Mouse (Mus musculus) testis, adult 2 months (tissue): ENCODE measurements around the gene Tmc6. TPM values are rescaled to one million over a fixed set of nuclear protein-coding genes. Genes with fewer than 3 reads are reported as not detected.

Source experiments
- H3K27ac ChIP-seq: fragments of 200-500 bp; 2 replicates; pipeline ENCODE4 v1.5.1; 2012; ENCODE audit warnings: low read depth, low read length; ENCODE audit not compliant: control insufficient read depth, insufficient read depth
- H3K27me3 ChIP-seq: fragments of 200-500 bp; 2 replicates; pipeline ENCODE4 v1.6.1; 2012; ENCODE audit warnings: mild to moderate bottlenecking, low read length, moderate library complexity; ENCODE audit not compliant: control insufficient read depth, insufficient read depth
- H3K36me3 ChIP-seq: fragments of 200-500 bp; 2 replicates; pipeline ENCODE4 v1.6.1; 2012; ENCODE audit warnings: mild to moderate bottlenecking, low read length; ENCODE audit not compliant: control insufficient read depth, insufficient read depth
- H3K4me1 ChIP-seq: fragments of 200-500 bp; 2 replicates; pipeline ENCODE4 v1.6.1; 2012; ENCODE audit warnings: low read length; ENCODE audit not compliant: control insufficient read depth, insufficient read depth
- H3K4me3 ChIP-seq: fragments of 200-500 bp; 2 replicates; pipeline ENCODE4 v1.5.1; 2012; ENCODE audit warnings: low read depth, mild to moderate bottlenecking, low read length, moderate library complexity, mixed read lengths; ENCODE audit not compliant: control insufficient read depth
- CTCF ChIP-seq: fragments of 200-500 bp; IDR thresholded peaks from 2 replicates; pipeline ENCODE4 v1.5.1; 2012; ENCODE audit warnings: low read depth, mild to moderate bottlenecking, inconsistent platforms, low read length, moderate library complexity; ENCODE audit not compliant: control insufficient read depth, insufficient read depth, insufficient replicate concordance
- POLR2A ChIP-seq: fragments of 200-500 bp; IDR thresholded peaks from 2 replicates; pipeline ENCODE4 v1.6.1; 2012; ENCODE audit warnings: low read depth, mild to moderate bottlenecking, inconsistent platforms, low read length, moderate library complexity; ENCODE audit not compliant: control insufficient read depth
- polyA plus RNA-seq: library from polyadenylated mRNA; depleted of rRNA; stranded (reverse); fragments of >200 nt; gene quantifications from 2 replicates; pipeline ENCODE4 v1.2.3, GENCODE M21; 2012

Tmc6 gene
- polyA plus RNA-seq, 1 experiment = 9.7 TPM

DNA sequence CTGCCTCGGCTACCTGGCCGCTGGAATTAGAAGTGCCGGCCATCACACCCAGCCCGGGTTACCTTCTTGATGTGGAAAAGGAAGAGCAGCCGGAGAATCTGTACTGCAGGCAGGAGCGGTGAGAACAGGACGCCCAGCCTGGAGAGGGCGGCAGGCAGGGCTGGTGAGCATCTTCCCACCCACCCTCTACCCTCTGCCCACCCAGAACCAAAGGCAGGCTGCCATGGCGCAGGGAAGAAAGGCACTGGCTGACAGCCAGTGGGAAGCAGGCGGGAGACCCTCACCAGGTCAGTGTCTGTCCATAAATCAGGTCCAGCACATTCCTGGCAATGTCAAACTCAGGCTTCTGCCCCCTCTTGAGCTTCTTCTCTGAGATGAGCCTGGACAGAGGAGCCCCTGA, 11.6 kb downstream of the Tmc6 start:
- Histone ChIP-seq H3K36me3 (no peaks in the 10 kb centered on the region), H3K4me3 (no peak overlapping the region), H3K27me3 (no peaks in the 10 kb centered on the region), H3K4me1 (peaks cover 7% of the 10 kb centered on the region), H3K27ac (no peak overlapping the region)
- TF ChIP-seq CTCF = no peak
- TF ChIP-seq POLR2A = no peak

GRCm38 (mm10) chr11:117769683-117770047, 12.3 kb downstream of the Tmc6 start:
- H3K36me3 ChIP-seq = no peaks in the 10 kb centered on the region
- no peak overlapping the region for H3K4me3 ChIP-seq
- TF ChIP-seq CTCF (no peak), POLR2A (no peak)
- H3K4me1 ChIP-seq = peaks cover 7% of the 10 kb centered on the region
- H3K27ac ChIP-seq = no peak overlapping the region
- H3K27me3 ChIP-seq = no peaks in the 10 kb centered on the region

DNA sequence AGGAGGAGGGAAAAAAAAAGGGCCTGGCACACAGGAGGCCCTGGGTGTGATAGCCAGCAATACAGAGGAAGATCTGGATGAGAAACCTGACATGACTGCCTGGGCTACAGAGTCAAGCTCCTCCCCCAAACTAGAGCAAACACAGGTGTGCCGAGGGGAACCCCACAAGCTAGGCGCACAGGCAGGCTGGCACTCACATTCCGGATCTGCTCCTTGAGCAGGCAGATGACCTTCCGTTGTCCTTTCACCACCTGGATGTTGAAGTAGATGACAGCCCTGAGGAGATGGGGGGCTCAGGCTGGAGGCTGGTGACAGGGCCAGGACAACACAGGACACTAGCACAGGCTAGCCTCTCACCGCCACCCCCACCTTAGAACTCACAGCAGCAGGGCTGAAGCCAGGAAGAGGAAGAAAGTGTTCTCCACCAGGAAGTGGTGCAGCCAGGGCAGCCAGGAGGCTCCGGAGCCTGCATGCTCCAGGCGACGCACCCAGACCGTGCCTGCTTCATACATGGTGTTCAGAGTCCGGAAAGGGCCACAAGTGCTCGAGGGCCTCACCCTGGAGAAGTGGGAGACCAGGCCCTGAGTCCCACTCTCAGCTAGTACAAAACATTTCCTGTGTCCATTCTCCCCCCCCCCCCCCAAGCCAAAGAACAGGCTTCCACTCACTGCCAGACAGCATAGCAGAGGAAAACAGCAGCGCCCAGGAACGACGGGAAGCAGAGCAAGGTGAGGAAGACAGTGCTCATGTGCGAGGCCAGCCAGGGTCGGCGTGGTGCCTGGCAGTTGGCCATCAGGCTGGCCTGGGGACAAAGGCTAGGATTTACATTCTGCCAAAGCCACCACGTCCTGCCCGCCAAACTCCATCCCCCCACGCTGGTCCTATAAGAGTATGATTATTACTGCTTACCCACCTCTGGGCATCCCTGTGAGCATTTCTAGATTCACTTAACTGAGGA, 13.0 kb downstream of the Tmc6 start:
- Histone ChIP-seq H3K27me3 (no peaks in the 10 kb centered on the region), H3K27ac (no peak overlapping the region), H3K4me3 (no peak overlapping the region), H3K4me1 (peaks cover 7% of the 10 kb centered on the region), H3K36me3 (no peaks in the 10 kb centered on the region)
- TF ChIP-seq POLR2A (no peak), CTCF (no peak)

DNA sequence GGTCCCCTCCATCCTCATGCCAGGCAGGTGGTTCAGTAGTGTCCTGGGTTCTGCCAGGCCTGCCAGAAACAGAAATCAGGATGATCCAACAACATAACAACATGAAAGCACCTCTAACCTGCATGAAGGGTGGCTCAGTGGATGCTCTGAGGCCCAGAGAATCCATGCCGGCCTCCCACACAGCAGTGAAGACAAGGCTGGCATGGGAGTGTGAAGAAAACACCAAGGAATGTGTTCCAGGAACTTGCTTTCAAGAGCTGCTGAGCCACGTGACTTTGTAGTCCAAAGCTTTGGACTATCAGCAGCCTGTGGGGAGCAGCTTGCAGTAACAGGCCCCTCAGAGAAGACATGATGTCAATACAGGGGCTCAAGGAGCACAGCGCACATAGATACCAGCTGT, 15.7 kb downstream of the Tmc6 start:
- Histone ChIP-seq H3K27ac (no peak overlapping the region), H3K36me3 (0 out of 2 replicates have a peak, but pooled peaks cover 2% of the 10 kb centered on the region), H3K4me3 (no peak overlapping the region), H3K27me3 (no peaks in the 10 kb centered on the region), H3K4me1 (no peaks in the 10 kb centered on the region)
- TF ChIP-seq CTCF = no peak
- TF ChIP-seq POLR2A = no peak

GRCm38 (mm10) chr11:117765361-117765760, 16.6 kb downstream of the Tmc6 start:
- TF ChIP-seq CTCF (no peak), POLR2A (no peak)
- no peak overlapping the region for H3K27ac ChIP-seq
- 0 out of 2 replicates have a peak, but pooled peaks cover 6% of the 10 kb centered on the region for H3K36me3 ChIP-seq
- H3K27me3 ChIP-seq = no peaks in the 10 kb centered on the region
- no peaks in the 10 kb centered on the region for H3K4me1 ChIP-seq
- H3K4me3 ChIP-seq = no peak overlapping the region

- TF ChIP-seq POLR2A (no peak), CTCF (no peak)
- no peak overlapping the region for H3K4me3 ChIP-seq
- H3K4me1 ChIP-seq = no peaks in the 10 kb centered on the region
- 0 out of 2 replicates have a peak, but pooled peaks cover 6% of the 10 kb centered on the region for H3K36me3 ChIP-seq
- no peaks in the 10 kb centered on the region for H3K27me3 ChIP-seq
- H3K27ac ChIP-seq = no peak overlapping the region
Measured at GRCm38 (mm10) chr11:117764319-117764718, 17.7 kb downstream of the Tmc6 start.

DNA sequence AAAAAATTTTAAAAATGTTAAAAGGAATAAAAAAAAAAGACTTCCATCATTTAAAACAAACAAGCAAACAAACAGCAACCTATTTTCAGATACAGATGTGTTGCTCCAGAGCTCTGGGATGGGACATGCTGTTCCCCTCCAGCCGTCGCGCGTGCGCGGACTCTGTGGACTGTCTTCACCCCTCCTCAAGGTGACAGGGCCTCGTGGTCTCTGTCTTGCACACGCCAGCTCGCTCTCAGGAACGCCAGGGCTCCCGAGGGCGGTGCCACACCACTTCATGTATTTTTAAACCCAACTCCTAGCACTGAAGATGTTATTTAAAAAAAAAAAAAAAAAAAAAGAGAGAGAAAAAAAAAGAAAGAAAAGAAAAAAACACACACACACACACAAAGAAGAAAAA, 19.8 kb downstream of the Tmc6 start:
- H3K36me3 ChIP-seq = peaks cover 9% of the 10 kb centered on the region; the same call in 1 of the 2 replicates
- H3K27me3 ChIP-seq = no peaks in the 10 kb centered on the region
- no peaks in the 10 kb centered on the region for H3K4me1 ChIP-seq
- no peak overlapping the region for H3K27ac ChIP-seq
- no peak overlapping the region for H3K4me3 ChIP-seq
- TF ChIP-seq CTCF = no peak
- no peak for TF ChIP-seq POLR2A
